Mouse (Mus musculus): ENCODE data around the gene Mfsd7a. TPM values are rescaled to one million over a fixed set of nuclear protein-coding genes. Genes with fewer than 3 reads are reported as not detected.

Mfsd7a gene
- polyA plus RNA-seq, 1 experiment from 2014 or later, result 0.24 TPM

- Histone ChIP-seq H3K36me3 (replicated peaks) (peaks cover 4% of the 10 kb centered on the region; the same call in 1 of the 2 replicates), H3K4me3 (no peak overlapping the region), H3K27me3 (ENCODE audit: poor library complexity, severe bottlenecking) (peaks cover 21% of the 10 kb centered on the region), H3K9me3 (no peaks in the 10 kb centered on the region), H3K27ac (no peak overlapping the region), H3K4me1 (peaks cover 29% of the 10 kb centered on the region)
- DNase-seq (ENCODE audit: extremely low spot score, low spot score), result no peak
- WGBS, result 79% methylated on average over 2 of the region's 2 CpGs
Measured at GRCm38 (mm10) chr5:108458706-108459105, 10.0 kb upstream of the Mfsd7a start.

GRCm38 (mm10) chr5:108454094-108454493, 5.4 kb upstream of the Mfsd7a start:
- H3K9me3 ChIP-seq, result no peaks in the 10 kb centered on the region
- H3K27ac ChIP-seq, result no peak overlapping the region
- peaks cover 9% of the 10 kb centered on the region for H3K4me1 ChIP-seq
- H3K36me3 ChIP-seq (replicated peaks), result no peaks in the 10 kb centered on the region
- no peak for DNase-seq (ENCODE audit: extremely low spot score, low spot score)
- H3K4me3 ChIP-seq, result no peak overlapping the region
- H3K27me3 ChIP-seq (ENCODE audit: poor library complexity, severe bottlenecking), result peaks cover 21% of the 10 kb centered on the region
- WGBS, result 50% methylated on average over 3 of the region's 3 CpGs

GRCm38 (mm10) chr5:108452422-108452821, 3.7 kb upstream of the Mfsd7a start:
- no peak for DNase-seq (ENCODE audit: extremely low spot score, low spot score)
- Histone ChIP-seq H3K27ac (no peak overlapping the region), H3K36me3 (replicated peaks) (no peaks in the 10 kb centered on the region), H3K4me1 (peaks cover 19% of the 10 kb centered on the region), H3K27me3 (ENCODE audit: poor library complexity, severe bottlenecking) (peaks cover 27% of the 10 kb centered on the region), H3K9me3 (no peaks in the 10 kb centered on the region), H3K4me3 (no peak overlapping the region)
- WGBS, result 98% methylated on average over 1 of the region's 1 CpGs

- peaks cover 19% of the 10 kb centered on the region for H3K4me1 ChIP-seq
- no peak overlapping the region for H3K4me3 ChIP-seq
- 88% methylated on average over 1 of the region's 1 CpGs for WGBS
- no peaks in the 10 kb centered on the region for H3K36me3 ChIP-seq (replicated peaks)
- peaks cover 35% of the 10 kb centered on the region for H3K27me3 ChIP-seq (ENCODE audit: poor library complexity, severe bottlenecking)
- H3K27ac ChIP-seq, result no peak overlapping the region
- H3K9me3 ChIP-seq, result no peaks in the 10 kb centered on the region
- no peak for DNase-seq (ENCODE audit: extremely low spot score, low spot score)
Measured at GRCm38 (mm10) chr5:108451611-108452010, 2.9 kb upstream of the Mfsd7a start.

GRCm38 (mm10) chr5:108450837-108451540, 2.3 kb upstream of the Mfsd7a start:
- no peak for DNase-seq (ENCODE audit: extremely low spot score, low spot score)

GRCm38 (mm10) chr5:108447857-108448256, 834 bp downstream of the Mfsd7a start:
- Histone ChIP-seq H3K36me3 (replicated peaks) (no peaks in the 10 kb centered on the region), H3K4me1 (peaks cover 19% of the 10 kb centered on the region), H3K27me3 (ENCODE audit: poor library complexity, severe bottlenecking) (peaks cover 43% of the 10 kb centered on the region), H3K27ac (no peak overlapping the region), H3K4me3 (peak overlapping the region; percentile 49; the same call in 1 of the 2 replicates), H3K9me3 (no peaks in the 10 kb centered on the region)
- 87% methylated on average over 7 of the region's 7 CpGs for WGBS
- DNase-seq (ENCODE audit: extremely low spot score, low spot score), result no peak

More at GRCm38 (mm10) chr5:108450837-108451540, 2.3 kb upstream of the Mfsd7a start:
- no peak overlapping the region for H3K27ac ChIP-seq
- WGBS, result 85% methylated on average over 8 of the region's 8 CpGs
- no peaks in the 10 kb centered on the region for H3K36me3 ChIP-seq (replicated peaks)
- H3K4me1 ChIP-seq, result peaks cover 19% of the 10 kb centered on the region
- peaks cover 41% of the 10 kb centered on the region for H3K27me3 ChIP-seq (ENCODE audit: poor library complexity, severe bottlenecking)
- no peak overlapping the region for H3K4me3 ChIP-seq
- no peaks in the 10 kb centered on the region for H3K9me3 ChIP-seq

- Histone ChIP-seq H3K4me3 (no peak overlapping the region), H3K27me3 (ENCODE audit: poor library complexity, severe bottlenecking) (peaks cover 43% of the 10 kb centered on the region), H3K27ac (no peak overlapping the region), H3K36me3 (replicated peaks) (no peaks in the 10 kb centered on the region), H3K4me1 (peaks cover 19% of the 10 kb centered on the region), H3K9me3 (no peaks in the 10 kb centered on the region)
- no peak for DNase-seq (ENCODE audit: extremely low spot score, low spot score)
- WGBS, result 77% methylated on average over 3 of the region's 3 CpGs
Measured at GRCm38 (mm10) chr5:108446973-108447372, 1.7 kb downstream of the Mfsd7a start.

- H3K36me3 ChIP-seq (replicated peaks), result peaks cover 19% of the 10 kb centered on the region
- no peaks in the 10 kb centered on the region for H3K9me3 ChIP-seq
- no peak for DNase-seq (ENCODE audit: extremely low spot score, low spot score)
- no peaks in the 10 kb centered on the region for H3K27me3 ChIP-seq (ENCODE audit: poor library complexity, severe bottlenecking)
- WGBS, result 83% methylated on average over 2 of the region's 2 CpGs
- no peak overlapping the region for H3K27ac ChIP-seq
- H3K4me1 ChIP-seq, result peaks cover 17% of the 10 kb centered on the region
- no peak overlapping the region for H3K4me3 ChIP-seq
Measured at GRCm38 (mm10) chr5:108436101-108436500, 12.6 kb downstream of the Mfsd7a start.

- no peaks in the 10 kb centered on the region for H3K9me3 ChIP-seq
- peak within 1 kb of the TSS; percentile 96 for H3K4me3 ChIP-seq
- peak; percentile 90 for DNase-seq (ENCODE audit: extremely low spot score, low spot score)
- WGBS, result 1% methylated on average over 42 of the region's 42 CpGs
- peak within 1 kb of the TSS; percentile 92 for H3K27ac ChIP-seq
- H3K4me1 ChIP-seq, result peaks cover 17% of the 10 kb centered on the region
- H3K27me3 ChIP-seq (ENCODE audit: poor library complexity, severe bottlenecking), result no peaks in the 10 kb centered on the region
- peaks cover 37% of the 10 kb centered on the region for H3K36me3 ChIP-seq (replicated peaks)
Measured at GRCm38 (mm10) chr5:108433804-108434587, 14.7 kb downstream of the Mfsd7a start, which contains the start of gene Atp5k. Gene Atp5k, minus strand, starts transcription at chr5:108434448.

- no peak for DNase-seq (ENCODE audit: extremely low spot score, low spot score)
- WGBS, result 92% methylated on average over 6 of the region's 6 CpGs
- H3K36me3 ChIP-seq (replicated peaks), result peaks cover 38% of the 10 kb centered on the region
- no peak overlapping the region for H3K4me3 ChIP-seq
- no peaks in the 10 kb centered on the region for H3K9me3 ChIP-seq
- no peaks in the 10 kb centered on the region for H3K27me3 ChIP-seq (ENCODE audit: poor library complexity, severe bottlenecking)
- peaks cover 17% of the 10 kb centered on the region for H3K4me1 ChIP-seq
- H3K27ac ChIP-seq, result no peak overlapping the region
Measured at GRCm38 (mm10) chr5:108431196-108431595, 17.5 kb downstream of the Mfsd7a start.

- H3K36me3 ChIP-seq (replicated peaks), result peaks cover 29% of the 10 kb centered on the region
- no peaks in the 10 kb centered on the region for H3K4me1 ChIP-seq
- 70% methylated on average over 1 of the region's 1 CpGs for WGBS
- no peaks in the 10 kb centered on the region for H3K9me3 ChIP-seq
- peak; percentile 29 for DNase-seq (ENCODE audit: extremely low spot score, low spot score)
- no peaks in the 10 kb centered on the region for H3K27me3 ChIP-seq (ENCODE audit: poor library complexity, severe bottlenecking)
- H3K4me3 ChIP-seq, result no peak overlapping the region
- H3K27ac ChIP-seq, result no peak overlapping the region
Measured at GRCm38 (mm10) chr5:108427186-108427585, 21.5 kb downstream of the Mfsd7a start.

GRCm38 (mm10) chr5:108423427-108423826, 25.3 kb downstream of the Mfsd7a start:
- no peaks in the 10 kb centered on the region for H3K9me3 ChIP-seq
- WGBS, result 95% methylated on average over 2 of the region's 2 CpGs
- H3K4me3 ChIP-seq, result no peak overlapping the region
- H3K27me3 ChIP-seq (ENCODE audit: poor library complexity, severe bottlenecking), result no peaks in the 10 kb centered on the region
- no peaks in the 10 kb centered on the region for H3K36me3 ChIP-seq (replicated peaks)
- H3K4me1 ChIP-seq, result no peaks in the 10 kb centered on the region
- no peak overlapping the region for H3K27ac ChIP-seq
- DNase-seq (ENCODE audit: extremely low spot score, low spot score), result no peak

GRCm38 (mm10) chr5:108422741-108423140, 25.9 kb downstream of the Mfsd7a start:
- no peaks in the 10 kb centered on the region for H3K36me3 ChIP-seq (replicated peaks)
- H3K4me1 ChIP-seq, result no peaks in the 10 kb centered on the region
- DNase-seq (ENCODE audit: extremely low spot score, low spot score), result no peak
- no peak overlapping the region for H3K27ac ChIP-seq
- H3K9me3 ChIP-seq, result no peaks in the 10 kb centered on the region
- no peak overlapping the region for H3K4me3 ChIP-seq
- H3K27me3 ChIP-seq (ENCODE audit: poor library complexity, severe bottlenecking), result no peaks in the 10 kb centered on the region
- WGBS, result 83% methylated on average over 3 of the region's 3 CpGs
